Mouse (Mus musculus): ENCODE results near the gene Il6st. TPM values are rescaled to one million over a fixed set of nuclear protein-coding genes. Genes with fewer than 3 reads are reported as not detected.

Il6st gene
- total and polyA plus RNA-seq, 2 experiments from 2014 or later = 14.9 to 32.1 TPM

- no peaks in the 10 kb centered on the region for H3K4me1 ChIP-seq (ENCODE audit: insufficient read depth)
- no peak overlapping the region for H3K4me2 ChIP-seq (ENCODE audit: low read depth)
- no peaks in the 10 kb centered on the region for H3K36me3 ChIP-seq (ENCODE audit: insufficient read depth)
- ATAC-seq = no peak
- no peak overlapping the region for H3K9ac ChIP-seq
- H3K27me3 ChIP-seq (ENCODE audit: insufficient read depth, low read length) = no peaks in the 10 kb centered on the region
- H3K9me3 ChIP-seq (ENCODE audit: low read length) = no peaks in the 10 kb centered on the region
- H3K4me3 ChIP-seq (ENCODE audit: low read depth, low read length) = no peak overlapping the region
- DNase-seq = no peak
- 89% methylated on average over 7 of the region's 7 CpGs for WGBS
- no peak for TF ChIP-seq CTCF (IDR thresholded peaks at IDR 0.05; ENCODE audit: low read depth)
- no peak overlapping the region for H3K27ac ChIP-seq (ENCODE audit: low read depth, low read length)
Observed at GRCm38 (mm10) chr13:112436288-112436687, 27.6 kb upstream of the Il6st start.

GRCm38 (mm10) chr13:112438001-112438868, 25.6 kb upstream of the Il6st start:
- ATAC-seq = no peak
- no peaks in the 10 kb centered on the region for H3K27me3 ChIP-seq (ENCODE audit: insufficient read depth, low read length)
- 93% methylated on average over 21 of the region's 21 CpGs for WGBS

GRCm38 (mm10) chr13:112439105-112439818, 24.6 kb upstream of the Il6st start:
- ATAC-seq (no peak; the same call in 1 of the 2 replicates), DNase-seq (peak; percentile 8)
- H3K27ac ChIP-seq (ENCODE audit: low read depth, low read length) = no peak overlapping the region
- H3K9ac ChIP-seq = no peak overlapping the region
- no peak for TF ChIP-seq CTCF (IDR thresholded peaks at IDR 0.05; ENCODE audit: low read depth)
- no peaks in the 10 kb centered on the region for H3K27me3 ChIP-seq (ENCODE audit: insufficient read depth, low read length)
- H3K4me1 ChIP-seq (ENCODE audit: insufficient read depth) = no peaks in the 10 kb centered on the region
- no peaks in the 10 kb centered on the region for H3K36me3 ChIP-seq (ENCODE audit: insufficient read depth)
- peak overlapping the region; percentile 25; the same call in 1 of the 2 replicates for H3K4me2 ChIP-seq (ENCODE audit: low read depth)
- H3K9me3 ChIP-seq (ENCODE audit: low read length) = no peaks in the 10 kb centered on the region
- WGBS = 53% methylated on average over 15 of the region's 15 CpGs
- H3K4me3 ChIP-seq (ENCODE audit: low read depth, low read length) = no peak overlapping the region

More at GRCm38 (mm10) chr13:112438001-112438868, 25.6 kb upstream of the Il6st start:
- no peak for TF ChIP-seq CTCF (IDR thresholded peaks at IDR 0.05; ENCODE audit: low read depth)
- no peaks in the 10 kb centered on the region for H3K4me1 ChIP-seq (ENCODE audit: insufficient read depth)
- H3K9me3 ChIP-seq (ENCODE audit: low read length) = no peaks in the 10 kb centered on the region
- H3K27ac ChIP-seq (ENCODE audit: low read depth, low read length) = no peak overlapping the region
- no peak overlapping the region for H3K4me2 ChIP-seq (ENCODE audit: low read depth)
- no peak for DNase-seq
- H3K4me3 ChIP-seq (ENCODE audit: low read depth, low read length) = no peak overlapping the region
- no peaks in the 10 kb centered on the region for H3K36me3 ChIP-seq (ENCODE audit: insufficient read depth)
- no peak overlapping the region for H3K9ac ChIP-seq

GRCm38 (mm10) chr13:112439917-112440361, 23.9 kb upstream of the Il6st start:
- Histone ChIP-seq H3K4me3 (ENCODE audit: low read depth, low read length) (no peak overlapping the region), H3K9ac (no peak overlapping the region), H3K27ac (ENCODE audit: low read depth, low read length) (no peak overlapping the region), H3K27me3 (ENCODE audit: insufficient read depth, low read length) (no peaks in the 10 kb centered on the region), H3K4me1 (ENCODE audit: insufficient read depth) (no peaks in the 10 kb centered on the region), H3K4me2 (ENCODE audit: low read depth) (peak overlapping the region; percentile 25; the same call in 1 of the 2 replicates), H3K9me3 (ENCODE audit: low read length) (no peaks in the 10 kb centered on the region), H3K36me3 (ENCODE audit: insufficient read depth) (no peaks in the 10 kb centered on the region)
- ATAC-seq (no peak), DNase-seq (no peak)
- no peak for TF ChIP-seq CTCF (IDR thresholded peaks at IDR 0.05; ENCODE audit: low read depth)
- WGBS = 20% methylated on average over 9 of the region's 9 CpGs

- Histone ChIP-seq H3K4me2 (ENCODE audit: low read depth) (no peak overlapping the region), H3K4me3 (ENCODE audit: low read depth, low read length) (no peak overlapping the region), H3K9me3 (ENCODE audit: low read length) (no peaks in the 10 kb centered on the region), H3K27me3 (ENCODE audit: insufficient read depth, low read length) (no peaks in the 10 kb centered on the region), H3K36me3 (ENCODE audit: insufficient read depth) (no peaks in the 10 kb centered on the region), H3K27ac (ENCODE audit: low read depth, low read length) (no peak overlapping the region), H3K9ac (no peak overlapping the region), H3K4me1 (ENCODE audit: insufficient read depth) (no peaks in the 10 kb centered on the region)
- TF ChIP-seq CTCF (IDR thresholded peaks at IDR 0.05; ENCODE audit: low read depth) = no peak
- WGBS = 65% methylated on average over 8 of the region's 8 CpGs
- DNase-seq (no peak), ATAC-seq (no peak)
Observed at GRCm38 (mm10) chr13:112440668-112441067, 23.2 kb upstream of the Il6st start.

- Histone ChIP-seq H3K36me3 (ENCODE audit: insufficient read depth) (no peaks in the 10 kb centered on the region), H3K9ac (no peak overlapping the region), H3K9me3 (ENCODE audit: low read length) (no peaks in the 10 kb centered on the region), H3K4me3 (ENCODE audit: low read depth, low read length) (no peak overlapping the region), H3K4me1 (ENCODE audit: insufficient read depth) (no peaks in the 10 kb centered on the region), H3K4me2 (ENCODE audit: low read depth) (no peak overlapping the region), H3K27me3 (ENCODE audit: insufficient read depth, low read length) (no peaks in the 10 kb centered on the region), H3K27ac (ENCODE audit: low read depth, low read length) (no peak overlapping the region)
- DNase-seq = no peak
- TF ChIP-seq CTCF (IDR thresholded peaks at IDR 0.05; ENCODE audit: low read depth) = no peak
- 88% methylated on average over 7 of the region's 7 CpGs for WGBS
- no peak for ATAC-seq
Observed at GRCm38 (mm10) chr13:112442867-112443529, 20.9 kb upstream of the Il6st start.
